16 mouse cellular contexts compared by ENCODE assay signal in genomic region chr14:46634656-46635244, GRCm38 (mm10).
A peak's percentile ranks its signal among the peaks of the same experiment; 100 is the strongest.
DNase-seq lines count a peak whose midpoint lies in the region; ATAC-seq and TF ChIP-seq lines count a peak whose summit lies in the region.
"Had no signal": no experiment of that assay in that cellular context is flagged by ENCODE, and none has a peak within 500 bp of the region (broad histone marks: within the 10 kb centered on the region; RNA-seq: fewer than 3 reads in every experiment).

No protein-coding gene starts in this region.

- peak; percentile 52; the same call in 1 of the 2 replicates for ATAC-seq in lung, embryonic 16.5 days (ENCODE audit: low read depth)
- ATAC-seq in Patski, result peak; percentile 81
- peak; percentile 37; the same call in 1 of the 2 replicates for ATAC-seq in limb, embryonic 14.5 days (ENCODE audit: low FRiP score, low read depth)
- ATAC-seq: forebrain, embryonic 14.5 days had no signal

- 50% methylated on average over 12 of the region's 12 CpGs for whole genome bisulfite sequencing in lung, embryonic 16.5 days
- 39% methylated on average over 12 of the region's 12 CpGs for WGBS in limb, embryonic 14.5 days

- no peaks in the 10 kb centered on the region for H3K36me3 ChIP-seq in lung, embryonic 16.5 days (ENCODE audit: control insufficient read depth, insufficient read depth, low read length)
- H3K36me3 ChIP-seq in limb, embryonic 14.5 days (ENCODE audit: control insufficient read depth, insufficient read depth, low read length), result no peaks in the 10 kb centered on the region
- H3K36me3 ChIP-seq: embryonic facial prominence, embryonic 12.5 days; hindbrain, embryonic 12.5 days; neural tube, embryonic 13.5 days had no signal

- CTCF ChIA-PET in Patski (lab: Charles Lee), result interaction anchor here (1.3 to 1.4 kb wide), 2 partner anchors 40 to 67 kb away, joined by 3 to 4 read pairs; no protein-coding TSS in a partner anchor

- TF ChIP-seq POLR2A in limb, embryonic 14.5 days (IDR thresholded peaks at IDR 0.05; ENCODE audit: borderline replicate concordance, extremely low read depth, insufficient read depth, insufficient read length), result no peak

- no peak for TF ChIP-seq CTCF in Patski (IDR thresholded peaks at IDR 0.05)

- peak overlapping the region; percentile 6; the same call in 1 of the 2 replicates for H3K4me3 ChIP-seq in lung, embryonic 16.5 days (ENCODE audit: low read length)
- no peak overlapping the region for H3K4me3 ChIP-seq in limb, embryonic 14.5 days (replicated peaks; ENCODE audit: low read length)
- H3K4me3 ChIP-seq: embryonic facial prominence, embryonic 12.5 days; hindbrain, embryonic 12.5 days; neural tube, embryonic 13.5 days had no signal

- H3K27me3 ChIP-seq in lung, embryonic 16.5 days (ENCODE audit: control insufficient read depth, insufficient read depth, low read depth, low read length), result no peaks in the 10 kb centered on the region
- no peaks in the 10 kb centered on the region for H3K27me3 ChIP-seq in Patski
- no peaks in the 10 kb centered on the region for H3K27me3 ChIP-seq in limb, embryonic 14.5 days (ENCODE audit: control insufficient read depth, insufficient read depth, low read length)
- H3K27me3 ChIP-seq: embryonic facial prominence, embryonic 12.5 days; neural tube, embryonic 13.5 days had no signal

- DNase-seq in heart, postnatal 36 days, result peak; percentile 3 to 7
- no peak for DNase-seq in heart, adult 11 months
- DNase-seq in lung, adult 18-20 months, result no peak
- DNase-seq in Patski (ENCODE audit: low read depth, low spot score), result peak; percentile 89
- peak; percentile 44 for DNase-seq in limb, embryonic 14.5 days (ENCODE audit: low spot score)
- no peak for DNase-seq in adrenal gland, adult 8-10 months
- DNase-seq: cerebellum, adult 11 months; midbrain, embryonic 14.5 days; right cerebral cortex, adult 18-20 months; thymus, postnatal 14 days had no signal

- H3K4me2 ChIP-seq in lung, embryonic 16.5 days (ENCODE audit: low read depth, low read length), result peak overlapping the region; percentile 37
- H3K4me2 ChIP-seq in limb, embryonic 14.5 days (replicated peaks; ENCODE audit: low read depth, low read length, severe bottlenecking), result no peak overlapping the region
- H3K4me2 ChIP-seq: embryonic facial prominence, embryonic 12.5 days; hindbrain, embryonic 12.5 days; neural tube, embryonic 13.5 days had no signal

- POLR2A ChIA-PET in Patski (lab: Charles Lee), result interaction anchor here (0.9 to 1.2 kb wide), 2 partner anchors 10 to 40 kb away, joined by 3 read pairs; no protein-coding TSS in a partner anchor

- H3K9me3 ChIP-seq in lung, embryonic 16.5 days (ENCODE audit: control insufficient read depth, low read length), result no peaks in the 10 kb centered on the region
- H3K9me3 ChIP-seq in limb, embryonic 14.5 days (ENCODE audit: control insufficient read depth, low read length), result no peaks in the 10 kb centered on the region
- H3K9me3 ChIP-seq: embryonic facial prominence, embryonic 12.5 days; hindbrain, embryonic 12.5 days; neural tube, embryonic 13.5 days had no signal

- no peak overlapping the region for H3K9ac ChIP-seq in lung, embryonic 16.5 days (ENCODE audit: low read length)
- no peak overlapping the region for H3K9ac ChIP-seq in limb, embryonic 14.5 days (ENCODE audit: low read depth, low read length, severe bottlenecking)
- H3K9ac ChIP-seq: embryonic facial prominence, embryonic 12.5 days; hindbrain, embryonic 12.5 days; liver, embryonic 14.5 days; neural tube, embryonic 13.5 days had no signal

- in situ Hi-C loops in Patski (cut with MboI; ENCODE audit: low pct_unique_long_range_greater_than_20kb), result no loop called here

- H3K4me1 ChIP-seq in lung, embryonic 16.5 days (replicated peaks; ENCODE audit: control insufficient read depth, insufficient read depth, low read length), result peaks cover 13% of the 10 kb centered on the region
- H3K4me1 ChIP-seq in limb, embryonic 14.5 days (ENCODE audit: control insufficient read depth, insufficient read depth, low read length), result peaks cover 20% of the 10 kb centered on the region; the same call in 1 of the 2 replicates

- H3K27ac ChIP-seq in lung, embryonic 16.5 days (ENCODE audit: low read length), result peak overlapping the region; percentile 41
- H3K27ac ChIP-seq in limb, embryonic 14.5 days (replicated peaks; ENCODE audit: low read depth, low read length), result no peak overlapping the region
- H3K27ac ChIP-seq: embryonic facial prominence, embryonic 12.5 days; hindbrain, embryonic 12.5 days; liver, embryonic 14.5 days; neural tube, embryonic 13.5 days had no signal

- intact Hi-C loops in heart, postnatal 36 days (cut with DNase I), result loop anchor here (5.0 kb wide), 1 partner anchor 38 kb away; no protein-coding TSS in a partner anchor

Comparison
In these comparisons a context has a peak if more than half of its experiments do, and no peak if none do; other contexts are left out.
1. DNase-seq: peak in heart, postnatal 36 days (2 of 2), Patski (single experiment) and limb, embryonic 14.5 days (single experiment); none in heart, adult 11 months (single experiment), lung, adult 18-20 months (0 of 2) and adrenal gland, adult 8-10 months (single experiment).
2. Peak in every context shown above with its lines, with median percentiles within 50 percentile points of each other: ATAC-seq.